Mouse (Mus musculus): ENCODE data around the gene Nol3. TPM values are rescaled to one million over a fixed set of nuclear protein-coding genes. Genes with fewer than 3 reads are reported as not detected.

The Nol3 gene
- total and polyA plus RNA-seq, 3 experiments = 0.63 to 0.89 TPM; not detected in 1

- H3K27ac ChIP-seq (ENCODE audit: control insufficient read depth, low read depth, low read length) = no peak overlapping the region
- DNase-seq (ENCODE audit: low read depth, low spot score) = no peak
- H3K4me1 ChIP-seq (ENCODE audit: control insufficient read depth in 1 of 2, insufficient read depth in 2 of 2, low read length in 2 of 2) = peaks cover 3 to 18% of the 10 kb centered on the region in 2 experiments
- no peaks in the 10 kb centered on the region for H3K27me3 ChIP-seq (ENCODE audit: control insufficient read depth in 1 of 2, insufficient read depth in 2 of 2, low read length in 2 of 2)
- H3K9me3 ChIP-seq (replicated peaks; ENCODE audit: insufficient read depth, low read length) = no peaks in the 10 kb centered on the region
- H3K36me3 ChIP-seq (ENCODE audit: control insufficient read depth in 1 of 2, insufficient read depth in 2 of 2, low read length in 2 of 2) = peaks cover 0 to 2% of the 10 kb centered on the region in 2 experiments; a peak in 1 of 4 replicates
- H3K9ac ChIP-seq (ENCODE audit: control insufficient read depth, low read depth, low read length, poor library complexity, severe bottlenecking) = no peak overlapping the region
- no peak overlapping the region for H3K4me3 ChIP-seq (ENCODE audit: control insufficient read depth in 1 of 2, insufficient read depth in 1 of 2, low read depth in 2 of 2, low read length in 2 of 2)
- TF ChIP-seq RAD21 (IDR thresholded peaks at IDR 0.05; ENCODE audit: low read depth, low read length) = no peak
- TF ChIP-seq MAZ (IDR thresholded peaks at IDR 0.05; ENCODE audit: low read depth, low read length) = no peak
- TF ChIP-seq SMC3 (IDR thresholded peaks at IDR 0.05; ENCODE audit: low read depth, low read length) = no peak
- no peak for TF ChIP-seq KAT2A (conservative IDR thresholded peaks at IDR 0.05; ENCODE audit: low read depth, low read length)
- TF ChIP-seq CTCF (IDR thresholded peaks at IDR 0.05 in 2 of 3, conservative IDR thresholded peaks at IDR 0.05 in 1 of 3; ENCODE audit: control insufficient read depth in 1 of 3, insufficient read depth in 1 of 3, low read depth in 2 of 3, low read length in 3 of 3, poor library complexity in 1 of 3, severe bottlenecking in 1 of 3) = no peak
- H3K79me2 ChIP-seq (ENCODE audit: control insufficient read depth, insufficient read depth, low read length, poor library complexity) = peaks cover 10% of the 10 kb centered on the region
Observed at GRCm38 (mm10) chr8:105293405-105293804, 17.5 kb downstream of the Nol3 start.

- Histone ChIP-seq H3K36me3 (ENCODE audit: control insufficient read depth in 1 of 2, insufficient read depth in 2 of 2, low read length in 2 of 2) (peaks cover 0 to 10% of the 10 kb centered on the region in 2 experiments; a peak in 3 of 4 replicates), H3K4me3 (ENCODE audit: control insufficient read depth in 1 of 2, insufficient read depth in 1 of 2, low read depth in 2 of 2, low read length in 2 of 2) (no peak overlapping the region), H3K4me1 (ENCODE audit: control insufficient read depth in 1 of 2, insufficient read depth in 2 of 2, low read length in 2 of 2) (peaks cover 5 to 22% of the 10 kb centered on the region in 2 experiments), H3K79me2 (ENCODE audit: control insufficient read depth, insufficient read depth, low read length, poor library complexity) (peaks cover 22% of the 10 kb centered on the region), H3K9me3 (replicated peaks; ENCODE audit: insufficient read depth, low read length) (no peaks in the 10 kb centered on the region), H3K9ac (ENCODE audit: control insufficient read depth, low read depth, low read length, poor library complexity, severe bottlenecking) (no peak overlapping the region), H3K27me3 (ENCODE audit: control insufficient read depth in 1 of 2, insufficient read depth in 2 of 2, low read length in 2 of 2) (no peaks in the 10 kb centered on the region), H3K27ac (ENCODE audit: control insufficient read depth, low read depth, low read length) (no peak overlapping the region)
- no peak for TF ChIP-seq POLR2AphosphoS2 (IDR thresholded peaks at IDR 0.05; ENCODE audit: low read length)
- no peak for TF ChIP-seq MXI1 (IDR thresholded peaks at IDR 0.05; ENCODE audit: low read depth, low read length)
- TF ChIP-seq UBTF (IDR thresholded peaks at IDR 0.05; ENCODE audit: borderline replicate concordance, insufficient read depth, low read depth, low read length) = no peak
- TF ChIP-seq ZNF384 (IDR thresholded peaks at IDR 0.05; ENCODE audit: low read depth, low read length) = no peak
- no peak for TF ChIP-seq MAFK (IDR thresholded peaks at IDR 0.05; ENCODE audit: borderline replicate concordance, low read depth, low read length)
- no peak for TF ChIP-seq USF2 (IDR thresholded peaks at IDR 0.05; ENCODE audit: borderline replicate concordance in 1 of 2, insufficient read depth in 1 of 2, low read depth in 1 of 2, low read length in 2 of 2)
- TF ChIP-seq ETS1 (IDR thresholded peaks at IDR 0.05; ENCODE audit: low read depth, low read length) = no peak
- no peak for TF ChIP-seq MYC (IDR thresholded peaks at IDR 0.05; ENCODE audit: low read depth, low read length)
- TF ChIP-seq GABPA (IDR thresholded peaks at IDR 0.05; ENCODE audit: low read depth, low read length) = no peak
- TF ChIP-seq KAT2A (conservative IDR thresholded peaks at IDR 0.05; ENCODE audit: low read depth, low read length) = no peak
- TF ChIP-seq BHLHE40 (IDR thresholded peaks at IDR 0.05; ENCODE audit: borderline replicate concordance, low read depth, low read length) = no peak
- no peak for TF ChIP-seq SMC3 (IDR thresholded peaks at IDR 0.05; ENCODE audit: low read depth, low read length)
- TF ChIP-seq MAZ (IDR thresholded peaks at IDR 0.05; ENCODE audit: low read depth, low read length) = no peak
- no peak for TF ChIP-seq ZKSCAN1 (IDR thresholded peaks at IDR 0.05; ENCODE audit: low read depth, low read length)
- TF ChIP-seq RCOR1 (IDR thresholded peaks at IDR 0.05; ENCODE audit: low read depth, low read length) = no peak
- TF ChIP-seq SIN3A (IDR thresholded peaks at IDR 0.05; ENCODE audit: low read length) = no peak
- no peak for TF ChIP-seq NRF1 (IDR thresholded peaks at IDR 0.05; ENCODE audit: insufficient read depth, low read depth, low read length, poor library complexity, severe bottlenecking)
- no peak for TF ChIP-seq POLR2AphosphoS5 (IDR thresholded peaks at IDR 0.05; ENCODE audit: borderline replicate concordance, low read depth, low read length)
- TF ChIP-seq TBP (IDR thresholded peaks at IDR 0.05; ENCODE audit: low read depth, low read length) = no peak
- no peak for TF ChIP-seq ZC3H11A (IDR thresholded peaks at IDR 0.05; ENCODE audit: low read depth, low read length)
- no peak for DNase-seq (ENCODE audit: low read depth, low spot score)
Observed at GRCm38 (mm10) chr8:105294776-105295175, 18.8 kb downstream of the Nol3 start.
